8 mouse cellular contexts compared by ENCODE assay signal in genomic region chr8:48109373-48109855, GRCm38 (mm10). TPM values are rescaled to one million over a fixed set of nuclear protein-coding genes. Genes with fewer than 3 reads are reported as not detected.
A peak's percentile ranks its signal among the peaks of the same experiment; 100 is the strongest.
DNase-seq lines count a peak whose midpoint lies in the region; ATAC-seq and TF ChIP-seq lines count a peak whose summit lies in the region.

No protein-coding gene starts in this region.

- TF ChIP-seq POLR2A in lung, adult 2 months (IDR thresholded peaks at IDR 0.05; ENCODE audit: borderline replicate concordance, extremely low read depth, low read depth, low read length) = no peak
- TF ChIP-seq POLR2A in embryonic fibroblast, embryonic 13.5 days (IDR thresholded peaks at IDR 0.05; ENCODE audit: low read depth, low read length) = no peak

- H3K4me1 ChIP-seq in lung, adult 2 months (ENCODE audit: control insufficient read depth, insufficient read depth, low read length) = peaks cover 3% of the 10 kb centered on the region; the same call in 1 of the 2 replicates
- H3K4me1 ChIP-seq in embryonic fibroblast, embryonic 13.5 days (ENCODE audit: control insufficient read depth, insufficient read depth, low read length) = no peaks in the 10 kb centered on the region
- no peaks in the 10 kb centered on the region for H3K4me1 ChIP-seq in limb, embryonic 11.5 days (ENCODE audit: control insufficient read depth, insufficient read depth, low read length)
- H3K4me1 ChIP-seq in neural tube, embryonic 13.5 days (replicated peaks) = peaks cover 9% of the 10 kb centered on the region

- DNase-seq in lung, adult 2 months = no peak
- no peak for DNase-seq in lung, postnatal 10 days
- no peak for DNase-seq in limb, embryonic 11.5 days (ENCODE audit: low spot score)
- no peak for DNase-seq in right cerebral cortex, postnatal 4 days
- no peak for DNase-seq in spleen, postnatal 36 days (ENCODE audit: low spot score in 2 of 2)
- no peak for DNase-seq in thymus, postnatal 0 days (ENCODE audit: low spot score)

- TF ChIP-seq CTCF in lung, adult 2 months (IDR thresholded peaks at IDR 0.05; ENCODE audit: insufficient read depth, low read length) = no peak
- TF ChIP-seq CTCF in embryonic fibroblast, embryonic 13.5 days (IDR thresholded peaks at IDR 0.05; ENCODE audit: borderline replicate concordance, insufficient read depth, low read length) = no peak

- H3K9me3 ChIP-seq in limb, embryonic 11.5 days (ENCODE audit: control insufficient read depth, low read length) = no peaks in the 10 kb centered on the region
- H3K9me3 ChIP-seq in neural tube, embryonic 13.5 days = peaks cover 7% of the 10 kb centered on the region; the same call in 1 of the 2 replicates

- H3K4me2 ChIP-seq in limb, embryonic 11.5 days (ENCODE audit: low read depth, severe bottlenecking) = peak overlapping the region; percentile 77
- peak overlapping the region; percentile 73 for H3K4me2 ChIP-seq in neural tube, embryonic 13.5 days

- H3K9ac ChIP-seq in limb, embryonic 11.5 days (ENCODE audit: low read length) = no peak overlapping the region; the same call in 1 of the 2 replicates
- H3K9ac ChIP-seq in neural tube, embryonic 13.5 days = peak overlapping the region; percentile 78; the same call in 1 of the 2 replicates

- peaks cover 5% of the 10 kb centered on the region for H3K36me3 ChIP-seq in limb, embryonic 11.5 days (ENCODE audit: control insufficient read depth, insufficient read depth, low read length)
- H3K36me3 ChIP-seq in neural tube, embryonic 13.5 days = no peaks in the 10 kb centered on the region

- 25% methylated on average over 5 of the region's 5 CpGs for WGBS in lung, adult 2 months
- 30% methylated on average over 5 of the region's 5 CpGs for WGBS in limb, embryonic 11.5 days
- 35% methylated on average over 5 of the region's 5 CpGs for WGBS in neural tube, embryonic 13.5 days

- peak overlapping the region; percentile 68 for H3K4me3 ChIP-seq in lung, adult 2 months (replicated peaks; ENCODE audit: extremely low read depth, low read depth, low read length)
- peak overlapping the region; percentile 61; the same call in 1 of the 2 replicates for H3K4me3 ChIP-seq in embryonic fibroblast, embryonic 13.5 days (ENCODE audit: insufficient read depth, low read length)
- H3K4me3 ChIP-seq in limb, embryonic 11.5 days (ENCODE audit: low read depth, low read length) = peak overlapping the region; percentile 69
- H3K4me3 ChIP-seq in neural tube, embryonic 13.5 days = peak overlapping the region; percentile 50

- no peak overlapping the region for H3K27ac ChIP-seq in embryonic fibroblast, embryonic 13.5 days (ENCODE audit: insufficient read depth, low read length)
- no peak overlapping the region for H3K27ac ChIP-seq in limb, embryonic 11.5 days (replicated peaks; ENCODE audit: low read depth, low read length)
- no peak overlapping the region for H3K27ac ChIP-seq in neural tube, embryonic 13.5 days (replicated peaks)

- peak; percentile 63; the same call in 1 of the 2 replicates for ATAC-seq in limb, embryonic 11.5 days (ENCODE audit: insufficient number of reproducible peaks, low FRiP score, low TSS enrichment, low read depth)
- peak; percentile 45; the same call in 1 of the 2 replicates for ATAC-seq in neural tube, embryonic 13.5 days (ENCODE audit: low read depth)

- no peaks in the 10 kb centered on the region for H3K27me3 ChIP-seq in limb, embryonic 11.5 days (ENCODE audit: control insufficient read depth, insufficient read depth, low read length)
- H3K27me3 ChIP-seq in neural tube, embryonic 13.5 days = no peaks in the 10 kb centered on the region

RNA-seq across cellular contexts. Expression of gene Dctd, which starts 10.5 kb away (rescaled TPM):
- polyA plus RNA-seq in lung, adult 2 months (2012; rRNA removed) = 0.53 and 0.56 TPM in 2 replicates
- polyA plus RNA-seq in embryonic fibroblast, embryonic 13.5 days (2011; ENCODE audit: insufficient read length, low read depth, missing spikeins) = 29.7 and 34.4 TPM in 2 replicates
- 56.1 and 59.3 TPM in 2 replicates for polyA plus RNA-seq in limb, embryonic 11.5 days (2014; fragmentation: Nextera tagmentation; extraction: Ambion mirVana)
- 10.4 and 10.6 TPM in 2 replicates for polyA plus RNA-seq in neural tube, embryonic 13.5 days (2015; fragmentation: Nextera tagmentation; extraction: Ambion mirVana)
- 6.2 and 9.0 TPM in 2 replicates for polyA plus RNA-seq in thymus, postnatal 0 days (2015; fragmentation: Nextera tagmentation; extraction: Ambion mirVana)
